7 mouse cellular contexts compared by ENCODE assay signal in genomic region chr6:30048163-30048500, GRCm38 (mm10). TPM values are rescaled to one million over a fixed set of nuclear protein-coding genes. Genes with fewer than 3 reads are reported as not detected.
DNase-seq lines count a peak whose midpoint lies in the region; ATAC-seq and TF ChIP-seq lines count a peak whose summit lies in the region.

No protein-coding gene starts in this region.

- WGBS in spleen, adult 2 months = 1% methylated on average over 31 of the region's 45 CpGs
- under 1% methylated on average over 34 of the region's 45 CpGs for WGBS in liver, embryonic 12.5 days (ENCODE audit: insufficient replicate concordance)

- peaks cover 6% of the 10 kb centered on the region for H3K4me1 ChIP-seq in spleen, adult 2 months (ENCODE audit: control insufficient read depth, insufficient read depth, insufficient read length)
- peaks cover 45% of the 10 kb centered on the region for H3K4me1 ChIP-seq in liver, embryonic 12.5 days

- no peaks in the 10 kb centered on the region for H3K27me3 ChIP-seq in spleen, adult 2 months (ENCODE audit: control insufficient read depth, insufficient read depth, low read length)
- H3K27me3 ChIP-seq in liver, embryonic 12.5 days (replicated peaks) = no peaks in the 10 kb centered on the region

- intact Hi-C loops in left cerebral cortex, postnatal 25 days (cut with DNase I) = loop anchor here (5.0 kb wide), 3 partner anchors 86 to 281 kb away; partner anchors contain the start of genes Ahcyl2 and Strip2

- H3K9ac ChIP-seq in liver, embryonic 12.5 days = peak overlapping the region; percentile 100

- ATAC-seq in erythroid progenitor cell, adult 5-6 weeks (replicated peaks; ENCODE audit: low FRiP score, poor library complexity, severe bottlenecking) = 0 out of 2 replicates have a peak, but pooled peaks have one; percentile 9
- no peak; the same call in 1 of the 2 replicates for ATAC-seq in liver, embryonic 12.5 days

- TF ChIP-seq POLR2A in spleen, adult 2 months (IDR thresholded peaks at IDR 0.05; ENCODE audit: low read depth, low read length) = no peak

- DNase-seq in spleen, adult 2 months (ENCODE audit: low read depth in 1 of 2, low spot score in 2 of 2) = no peak
- DNase-seq in spleen, adult 18-20 months = no peak
- peak; percentile 72 for DNase-seq in testis, postnatal 10 days (ENCODE audit: low spot score)
- DNase-seq in adrenal gland, adult (ENCODE audit: inconsistent age in 2 of 2, low spot score in 1 of 2) = no peak
- DNase-seq in left cerebral cortex, postnatal 25 days (ENCODE audit: low spot score in 2 of 2) = no peak

- H3K9me3 ChIP-seq in liver, embryonic 12.5 days (replicated peaks) = no peaks in the 10 kb centered on the region

- TF ChIP-seq CTCF in spleen, adult 2 months (IDR thresholded peaks at IDR 0.05; ENCODE audit: extremely low read depth, insufficient read depth, insufficient read length, insufficient replicate concordance) = no peak

- peak overlapping the region; percentile 85 for H3K4me2 ChIP-seq in liver, embryonic 12.5 days

- H3K27ac ChIP-seq in spleen, adult 2 months (ENCODE audit: insufficient read depth, low read length) = peak overlapping the region; percentile 100
- peak overlapping the region; percentile 95 for H3K27ac ChIP-seq in liver, embryonic 12.5 days

- peak overlapping the region; percentile 96 for H3K4me3 ChIP-seq in spleen, adult 2 months (ENCODE audit: extremely low read depth, insufficient read depth, insufficient read length)
- peak overlapping the region; percentile 100 for H3K4me3 ChIP-seq in liver, embryonic 12.5 days

- H3K36me3 ChIP-seq in spleen, adult 2 months (ENCODE audit: control insufficient read depth, insufficient read depth, low read length) = no peaks in the 10 kb centered on the region
- H3K36me3 ChIP-seq in liver, embryonic 12.5 days = peaks cover 15% of the 10 kb centered on the region

RNA-seq across cellular contexts. Expression of gene Nrf1, which starts 0.3 kb away (rescaled TPM):
- polyA plus RNA-seq in spleen, adult 2 months (2012; rRNA removed) = 29.1 and 32.9 TPM in 2 replicates
- total RNA-seq in erythroid progenitor cell, adult 5-6 weeks (2015; ENCODE audit: low replicate concordance) = 100 and 118 TPM in 2 replicates
- 142 and 175 TPM in 2 replicates for total RNA-seq in erythroid progenitor cell, adult 5-6 weeks (2017; ENCODE audit: low replicate concordance)
- 55.3 and 58.1 TPM in 2 replicates for polyA plus RNA-seq in liver, embryonic 12.5 days (2016; fragmentation: Nextera tagmentation; extraction: Ambion mirVana)
- 10 to 100 TPM; 23.6 to 26.8 TPM for total RNA-seq in left cerebral cortex, postnatal 25 days (2021)
